Mouse (Mus musculus) cortical plate, adult 2 months (tissue): ENCODE results near the gene Polr2c.

Source experiments
- CTCF ChIP-seq: fragments of 200-500 bp; IDR thresholded peaks from 2 replicates; pipeline ENCODE4 v1.5.1; 2011; ENCODE audit warnings: mild to moderate bottlenecking, control low read depth, low read length; ENCODE audit not compliant: insufficient read depth; ENCODE audit errors: extremely low read depth
- POLR2A ChIP-seq: fragments of 200-500 bp; IDR thresholded peaks from 2 replicates; pipeline ENCODE4 v1.6.1; 2011; ENCODE audit warnings: mild to moderate bottlenecking, low read length, control low read depth; ENCODE audit not compliant: insufficient read depth; ENCODE audit errors: extremely low read depth

DNA sequence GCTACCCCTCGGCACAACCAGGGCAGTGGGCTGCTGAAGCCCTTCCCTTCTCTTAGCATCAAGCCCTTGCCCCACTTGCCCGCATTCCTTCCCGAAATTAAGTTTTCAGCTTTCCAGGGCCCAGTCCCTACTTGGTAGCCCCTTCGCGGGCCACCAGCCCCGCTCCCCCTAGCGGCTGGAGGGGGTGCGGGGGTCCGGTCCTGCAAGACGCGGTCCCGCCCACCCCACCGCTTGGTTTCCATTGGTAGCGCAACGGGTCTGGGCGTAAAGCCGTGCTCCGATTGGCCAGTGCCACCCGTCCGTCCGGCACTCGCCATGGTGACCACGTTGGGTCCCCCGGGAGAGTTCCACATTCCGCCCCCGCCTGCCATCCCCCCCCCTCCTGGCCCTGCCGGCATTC is 60.1 kb downstream of the Polr2c start:
- TF ChIP-seq POLR2A (no peak), CTCF (no peak)
